Mouse (Mus musculus) monocyte, adult 5-6 weeks (primary cell): ENCODE results near the gene Gulp1. TPM values are rescaled to one million over a fixed set of nuclear protein-coding genes. Genes with fewer than 3 reads are reported as not detected.

ENCODE experiments used
- ATAC-seq: fragments of 153-309, 156-312 bp; replicated peaks from 2 replicates; pipeline ENCODE4 v1.8.0; 2017; ENCODE audit warnings: mild to moderate bottlenecking; ENCODE audit not compliant: low TSS enrichment, insufficient number of reproducible peaks, severe bottlenecking, poor library complexity, low FRiP score
- total RNA-seq: library from RNA; stranded (forward); fragments of 200-1000, 200-491, 200-594 nt; gene quantifications from 3 replicates; pipeline ENCODE4 v1.2.3, GENCODE M21; 2017

The Gulp1 gene
- total RNA-seq, 1 experiment from 2014 or later: not detected

GRCm38 (mm10) chr1:44679415-44679814, 128.1 kb downstream of the Gulp1 start:
- ATAC-seq: no peak

GRCm38 (mm10) chr1:44682556-44682955, 131.2 kb downstream of the Gulp1 start:
- no peak for ATAC-seq

GRCm38 (mm10) chr1:44683723-44684122, 132.4 kb downstream of the Gulp1 start:
- ATAC-seq: no peak

GRCm38 (mm10) chr1:44720785-44721410, 169.6 kb downstream of the Gulp1 start:
- no peak for ATAC-seq

- ATAC-seq: no peak
Measured at GRCm38 (mm10) chr1:44741256-44741655, 189.9 kb downstream of the Gulp1 start.

GRCm38 (mm10) chr1:44745711-44746110, 194.4 kb downstream of the Gulp1 start:
- no peak for ATAC-seq

GRCm38 (mm10) chr1:44750731-44751730, 199.7 kb downstream of the Gulp1 start:
- ATAC-seq: no peak

GRCm38 (mm10) chr1:44778251-44778650, 226.9 kb downstream of the Gulp1 start:
- ATAC-seq: no peak

GRCm38 (mm10) chr1:44803594-44804372, 252.5 kb downstream of the Gulp1 start:
- ATAC-seq: no peak

- no peak for ATAC-seq
Measured at GRCm38 (mm10) chr1:44806368-44806767, 255.1 kb downstream of the Gulp1 start.

- no peak for ATAC-seq
Measured at GRCm38 (mm10) chr1:44810336-44810735, 259.0 kb downstream of the Gulp1 start.

GRCm38 (mm10) chr1:44833934-44834333, 282.6 kb downstream of the Gulp1 start:
- no peak for ATAC-seq
